Mouse (Mus musculus) urinary bladder, postnatal 4 days (tissue): ENCODE results near the gene Zscan10.

Experiments used
- DNase-seq, 2 experiments: peaks; one replicate each; pipeline ENCODE4 v3.0.0; 2021 to 2022; ENCODE audit warnings: low spot score in 2 of 2

Zscan10 gene

DNA sequence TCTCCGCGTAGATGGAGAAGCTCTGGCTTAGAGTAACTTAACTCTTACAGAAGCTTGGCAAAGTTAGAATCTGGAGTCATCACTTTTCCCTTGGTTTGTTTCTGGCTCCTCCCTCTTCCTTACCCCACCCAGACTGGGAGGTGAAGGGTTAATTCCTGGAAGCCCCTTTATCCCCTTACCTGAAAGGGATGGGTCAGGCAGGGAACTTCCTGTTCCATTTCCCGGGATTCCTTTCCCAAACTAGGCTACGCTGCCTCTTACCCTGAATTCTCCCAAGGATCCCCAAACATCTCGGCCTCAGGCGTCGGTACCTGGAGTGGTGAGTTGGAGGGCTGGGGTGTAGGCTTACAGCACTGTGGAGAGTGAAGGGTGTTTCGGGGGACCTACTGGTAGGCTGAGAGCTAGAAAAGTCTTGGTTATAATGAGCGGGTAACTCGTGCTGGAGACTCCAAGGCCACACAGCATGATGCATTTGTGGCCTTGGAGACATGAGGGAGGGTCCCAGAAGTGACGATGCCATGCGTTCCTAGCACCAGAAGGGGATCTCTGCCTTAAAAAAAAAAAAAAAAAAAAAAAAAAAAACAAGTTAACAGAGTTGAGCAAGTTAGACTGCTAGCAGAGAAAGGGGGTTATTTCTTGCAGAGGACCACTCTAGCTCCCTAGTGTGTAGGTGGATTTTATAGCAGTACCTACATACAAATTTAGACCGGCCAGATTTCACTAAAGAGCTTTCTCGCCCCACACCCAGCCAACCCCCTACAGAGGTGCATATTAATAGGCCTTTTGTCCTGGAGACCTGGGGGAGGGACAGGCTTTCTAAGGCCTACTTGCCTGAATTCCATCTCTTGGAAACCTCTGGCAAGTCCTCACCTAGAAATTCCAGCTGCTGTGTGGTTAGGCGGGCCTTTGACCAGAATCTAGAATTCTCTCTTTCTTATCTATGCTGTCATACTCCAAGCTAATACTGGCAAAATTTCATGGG is at the start of gene Zscan10:
Zscan10 (plus strand) TSS at position 216 of the 982 bp plus-strand sequence.
- no peak for DNase-seq

DNA sequence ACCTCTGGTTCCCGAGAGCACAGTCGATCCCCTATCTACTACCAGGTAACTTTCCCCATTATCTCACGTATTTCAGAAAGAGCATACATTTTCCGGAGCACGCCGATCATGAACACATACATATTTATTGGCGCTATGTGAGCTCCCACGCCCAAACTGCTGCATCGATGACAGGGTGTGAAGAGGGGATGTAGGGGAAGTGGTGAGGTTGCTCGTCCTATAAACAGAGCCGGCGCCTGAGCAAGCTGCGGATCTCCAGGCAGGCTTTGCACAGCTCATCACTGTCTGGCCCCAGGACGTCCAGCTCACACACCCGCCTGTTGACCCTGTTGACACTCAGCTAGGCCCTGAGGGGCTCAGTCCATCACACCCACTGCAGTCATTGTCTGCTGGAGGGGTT is 49.8 kb upstream of the Zscan10 start:
- DNase-seq, result no peak

DNA sequence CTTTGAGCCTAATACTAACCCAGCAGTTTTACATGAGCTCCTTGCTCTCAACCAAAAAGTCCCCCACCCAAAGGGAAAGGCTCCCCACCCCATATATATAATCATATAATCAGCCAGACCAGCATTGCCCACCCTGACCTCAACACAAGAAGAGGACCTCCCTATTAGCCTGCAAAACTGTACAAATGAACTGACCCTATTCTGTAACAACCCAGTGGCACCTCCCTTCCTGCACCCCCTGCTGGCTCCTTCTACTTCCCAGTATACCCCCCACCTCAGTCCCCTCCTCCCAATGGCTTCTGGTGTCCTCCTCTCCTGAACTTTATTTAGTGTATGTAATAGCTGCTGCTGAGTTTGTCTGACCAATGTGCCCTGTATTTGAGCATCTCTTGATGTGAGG is 49.2 kb upstream of the Zscan10 start:
- no peak for DNase-seq

DNA sequence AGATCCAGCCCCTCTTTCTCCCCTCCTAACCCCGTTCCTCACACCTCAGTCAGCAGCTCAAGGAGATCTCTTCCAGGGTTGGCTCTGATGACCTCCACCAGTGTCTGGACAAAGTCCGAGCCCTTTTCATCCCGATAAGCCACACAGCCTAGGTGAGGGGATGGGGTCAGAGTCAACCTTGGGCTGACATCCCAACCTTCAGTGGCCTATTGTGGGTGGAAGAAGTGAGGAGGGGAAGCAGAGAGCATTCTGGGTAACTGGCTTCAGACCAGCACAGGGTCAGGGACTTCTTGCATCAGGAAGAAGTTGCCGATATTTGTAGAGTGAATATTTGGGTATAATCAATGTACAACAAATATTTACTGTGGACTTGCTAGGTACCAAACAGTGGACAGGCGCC is 48.7 kb upstream of the Zscan10 start:
- no peak for DNase-seq

DNA sequence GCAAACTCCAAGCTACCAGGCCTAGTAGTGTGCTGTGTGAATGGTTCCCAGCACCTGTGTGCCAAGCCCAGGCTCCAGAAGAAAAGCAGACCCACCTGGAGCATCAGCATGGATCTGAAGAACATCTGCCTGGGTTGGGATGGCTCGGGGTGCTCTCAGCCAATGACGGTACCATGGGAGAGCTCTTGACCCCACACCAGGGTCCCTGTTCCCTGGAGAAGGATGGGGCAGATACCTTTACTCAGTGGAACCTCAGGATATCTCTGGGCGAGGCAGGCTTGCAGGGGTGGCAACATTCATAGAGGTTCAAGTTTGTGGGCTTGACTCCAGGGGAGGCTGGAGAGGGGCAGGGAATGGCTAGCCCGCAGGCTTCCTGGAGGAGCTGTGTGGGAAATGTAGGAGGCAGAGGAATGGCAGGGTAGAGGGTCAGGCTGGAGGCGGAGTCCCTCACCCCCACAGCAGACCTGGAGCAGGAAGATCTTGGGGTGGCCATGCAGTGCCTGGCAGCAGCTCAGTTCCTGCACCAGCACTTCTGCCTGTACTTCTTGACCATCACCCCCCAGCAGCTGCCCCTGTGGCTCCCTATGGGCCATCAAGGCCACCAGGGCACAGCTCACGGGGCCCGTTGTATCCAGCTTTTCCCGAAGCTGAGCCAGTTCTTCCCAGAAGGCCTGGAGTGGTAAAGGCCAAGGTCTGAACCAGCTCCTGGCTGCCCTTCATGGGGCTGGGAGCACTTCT is 47.6 kb upstream of the Zscan10 start:
- peak in 1 of 2 experiments; percentile 52 for DNase-seq

DNA sequence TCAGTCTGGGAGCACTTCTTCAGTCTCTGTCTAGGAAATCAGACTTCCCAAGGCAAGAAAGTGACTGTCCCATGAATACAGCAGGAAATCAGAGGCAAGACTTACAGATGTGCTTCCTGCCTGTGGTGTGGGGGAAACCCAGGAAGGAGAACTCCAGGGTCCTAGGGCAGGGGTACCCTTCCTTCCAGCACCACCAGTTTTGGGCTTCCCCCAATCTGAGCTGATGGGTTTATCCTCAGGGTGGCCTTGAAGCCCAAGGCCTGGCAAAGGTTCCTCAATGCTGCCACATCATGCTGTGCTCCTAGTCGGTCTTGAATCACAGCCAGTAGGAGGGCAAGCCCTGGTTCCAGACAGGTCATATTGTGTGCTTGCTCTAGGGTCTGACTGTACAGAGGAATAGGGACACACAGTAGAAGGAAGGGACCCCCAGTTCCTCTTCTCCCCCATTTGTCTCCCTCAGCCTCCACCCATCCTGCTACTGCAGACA is 47.0 kb upstream of the Zscan10 start:
- DNase-seq, result no peak

DNA sequence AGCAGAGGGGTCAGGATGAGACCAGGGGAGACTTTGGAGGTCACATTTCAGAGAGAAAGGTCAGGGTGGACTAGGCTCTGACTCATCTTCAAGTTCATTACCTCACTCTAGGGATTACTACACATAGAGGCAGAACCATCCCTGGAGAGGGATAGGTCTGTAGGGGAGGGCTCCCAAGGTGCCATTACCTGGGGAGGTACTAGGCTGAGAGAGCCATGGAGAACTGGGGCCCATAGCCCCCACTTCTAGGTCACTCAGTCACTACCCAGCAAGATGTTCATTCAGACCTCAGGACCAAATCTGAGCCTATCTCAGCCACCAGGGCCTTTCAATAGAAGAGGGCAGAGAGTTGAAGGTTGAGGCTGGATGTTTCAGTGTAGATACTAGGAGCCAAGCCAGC is 46.3 kb upstream of the Zscan10 start:
- no peak for DNase-seq

DNA sequence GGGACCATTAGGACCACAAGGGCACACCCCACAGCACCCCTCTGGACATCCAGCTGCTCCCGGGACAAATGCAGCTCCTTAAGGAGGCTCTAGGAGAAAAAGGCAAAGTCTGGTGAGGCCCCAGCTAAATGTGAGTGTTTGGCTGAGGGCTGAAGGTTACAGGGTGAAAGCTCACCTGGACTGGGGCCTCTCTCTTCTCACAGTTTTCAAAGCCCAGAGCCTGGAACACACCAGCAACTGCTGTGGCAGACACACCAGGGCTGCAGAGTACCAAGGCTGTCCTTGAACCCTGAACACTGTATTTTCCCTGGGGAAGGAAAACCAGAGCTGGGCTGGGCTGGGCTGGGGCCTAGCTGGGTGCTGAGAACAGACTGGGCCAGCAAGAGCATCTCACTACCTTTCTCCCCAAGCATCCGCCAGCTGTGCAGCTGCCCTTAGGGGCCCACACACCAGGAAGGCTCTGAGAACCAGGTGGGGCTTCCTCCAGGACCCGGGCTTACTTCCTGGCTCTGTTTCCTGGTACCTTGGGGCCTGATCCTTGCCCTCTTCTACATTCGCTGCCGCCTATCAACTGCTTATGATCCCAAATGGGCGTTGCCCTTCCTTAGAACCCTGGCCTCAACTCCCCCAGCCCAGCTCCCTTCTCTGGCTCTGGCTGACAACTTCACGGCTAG is 45.3 kb upstream of the Zscan10 start:
- no peak for DNase-seq

DNA sequence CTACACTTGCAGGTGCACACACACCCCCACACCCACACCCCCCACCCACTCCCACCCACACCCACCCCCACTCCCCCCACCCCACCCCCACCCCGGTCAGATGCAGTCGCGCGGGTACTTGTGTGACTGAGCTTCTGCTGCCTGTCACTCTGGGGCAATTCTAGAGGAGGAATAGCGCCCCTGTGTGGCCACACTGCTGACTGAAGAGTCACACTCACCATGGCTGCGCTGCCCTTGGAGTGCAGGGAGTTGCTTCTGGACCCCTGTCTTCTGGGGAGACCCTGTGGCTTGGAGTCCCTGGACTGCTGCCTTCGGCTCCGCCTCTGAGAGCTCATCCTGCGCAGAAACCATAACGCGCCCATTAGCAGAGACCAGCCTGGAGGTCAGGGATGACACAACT is 40.9 kb upstream of the Zscan10 start:
- DNase-seq, result no peak

DNA sequence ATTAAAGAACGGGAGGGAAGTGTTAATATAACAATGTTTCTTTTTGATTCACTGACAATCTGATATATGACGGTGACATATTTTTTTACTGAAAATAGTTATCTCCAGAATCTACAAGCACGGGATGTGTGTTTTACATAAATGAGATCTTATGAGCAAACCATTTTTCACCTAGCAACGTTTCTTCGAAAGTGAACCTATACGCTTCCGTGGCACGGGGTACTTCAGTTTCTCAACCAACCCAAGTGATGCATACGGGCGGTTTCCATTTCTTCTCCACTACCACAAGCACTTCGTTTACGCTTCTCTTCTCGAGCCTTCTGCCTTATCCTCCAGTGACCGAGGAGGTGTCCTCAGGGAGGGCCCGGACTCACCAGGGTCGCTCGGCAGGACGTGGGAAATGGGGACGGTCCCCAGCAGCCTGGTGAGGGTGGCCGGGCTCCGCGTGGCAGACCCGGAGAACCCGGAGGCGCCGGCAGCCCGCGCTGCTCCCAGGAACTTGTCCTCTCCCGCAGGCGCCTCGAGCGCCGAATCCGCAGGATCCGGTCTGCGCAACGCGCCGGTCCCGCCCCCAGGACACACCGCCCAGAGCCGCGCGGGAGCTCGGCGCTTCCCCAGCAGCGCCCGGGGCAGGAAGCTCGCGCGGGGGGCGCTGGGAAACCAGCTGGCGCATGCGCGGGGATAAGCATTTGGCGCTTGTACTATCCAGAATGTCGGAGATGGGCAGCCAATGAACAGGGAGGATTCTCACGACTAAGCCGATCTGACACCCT is 36.9 kb upstream of the Zscan10 start, which contains the start of gene Zfp213:
Zfp213 (minus strand) TSS at position 644 of the 773 bp plus-strand sequence.
- peak; percentile 94 for DNase-seq

DNA sequence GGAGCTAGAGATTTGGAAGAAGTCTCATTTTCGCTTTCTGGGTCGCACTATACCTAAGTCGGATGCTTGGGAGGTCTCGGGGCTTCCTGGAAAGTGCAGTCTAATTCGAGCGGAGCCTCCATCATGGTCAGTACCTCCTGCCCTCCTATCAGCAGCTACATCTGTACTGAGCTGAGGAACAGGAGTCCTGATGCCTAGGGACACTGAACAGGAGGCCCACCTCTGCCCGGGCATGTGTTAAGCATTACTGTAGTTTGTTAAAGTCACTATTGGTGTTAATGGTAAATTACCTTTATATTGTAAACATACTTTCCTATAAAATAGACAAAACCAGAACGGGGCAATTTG is 36.3 kb upstream of the Zscan10 start:
- DNase-seq, result no peak

DNA sequence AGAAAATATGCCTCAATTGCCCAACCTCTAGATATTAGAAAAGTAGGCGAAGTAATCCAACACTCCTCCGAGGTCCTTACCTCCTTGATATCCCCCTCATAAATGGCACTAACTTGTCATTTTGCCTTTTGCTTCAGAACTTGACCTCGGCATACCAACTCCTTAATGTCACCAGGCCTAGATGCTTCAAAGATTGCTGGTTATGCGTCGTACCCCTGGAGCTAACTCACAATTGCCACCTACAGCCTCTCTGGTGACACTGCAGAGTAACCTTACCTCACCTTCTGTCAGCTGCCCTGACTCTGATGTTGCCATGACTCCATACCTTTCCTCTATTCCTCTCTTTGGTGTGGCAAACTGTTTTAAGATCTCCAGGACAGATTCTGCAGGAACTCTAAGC is 33.9 kb upstream of the Zscan10 start:
- DNase-seq, result no peak

DNA sequence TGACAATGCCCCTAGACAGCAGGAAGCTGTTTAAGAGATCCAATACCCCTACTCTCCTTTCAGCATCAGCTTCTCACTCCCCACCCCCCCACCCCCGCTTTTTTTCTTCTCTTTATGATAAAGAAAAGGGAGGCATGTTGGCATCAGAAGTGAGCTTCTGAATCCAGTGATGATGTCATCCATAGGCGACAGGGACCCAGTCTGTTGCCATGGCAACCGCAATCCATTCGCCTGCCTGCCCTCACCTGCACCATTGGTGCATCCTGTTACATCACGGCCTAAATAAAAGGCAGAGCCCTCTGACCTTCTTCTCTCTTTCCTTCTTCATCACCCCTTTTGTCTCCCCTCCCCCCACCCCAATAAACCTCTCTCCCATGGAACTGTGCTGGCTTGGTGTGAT is 32.3 kb upstream of the Zscan10 start:
- DNase-seq, result no peak

DNA sequence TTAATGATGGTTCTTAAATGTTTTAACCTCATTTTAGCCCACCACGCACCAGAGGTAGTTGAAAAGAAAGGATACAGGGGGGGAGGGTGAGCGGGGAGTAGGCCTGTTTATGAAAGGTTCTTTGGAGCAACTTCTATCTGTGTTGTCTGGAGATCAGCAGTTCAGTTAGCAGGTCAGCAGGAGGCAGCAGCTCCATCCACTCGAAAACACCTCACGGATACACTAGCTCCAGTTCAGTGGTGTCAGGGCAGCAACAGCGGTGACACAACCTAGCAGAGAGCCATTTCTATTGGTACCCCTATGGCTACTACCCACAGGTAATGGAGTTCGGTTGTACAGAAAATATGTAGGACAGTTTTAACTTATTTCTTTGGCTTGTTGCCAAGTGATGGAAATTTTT is 30.6 kb upstream of the Zscan10 start:
- DNase-seq, result no peak

DNA sequence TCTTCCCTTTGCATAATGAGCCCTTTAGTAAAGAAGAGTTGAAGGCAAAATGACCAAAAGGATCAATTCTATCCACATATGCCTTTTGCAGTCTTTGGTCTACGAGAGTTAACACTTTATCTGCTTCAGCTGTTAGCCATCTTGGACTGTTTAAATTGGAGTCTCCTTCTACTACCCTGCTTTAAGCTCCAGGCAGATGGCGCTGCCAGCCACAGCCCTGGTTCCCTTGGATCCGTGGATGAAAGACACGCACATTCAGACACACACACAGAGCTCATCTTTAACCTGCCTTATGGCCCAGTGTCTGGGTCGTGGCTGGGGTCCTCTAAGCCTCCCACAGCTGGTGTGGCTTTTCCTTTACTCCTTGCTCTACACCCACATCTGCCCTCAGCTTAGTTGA is 29.6 kb upstream of the Zscan10 start:
- no peak for DNase-seq

DNA sequence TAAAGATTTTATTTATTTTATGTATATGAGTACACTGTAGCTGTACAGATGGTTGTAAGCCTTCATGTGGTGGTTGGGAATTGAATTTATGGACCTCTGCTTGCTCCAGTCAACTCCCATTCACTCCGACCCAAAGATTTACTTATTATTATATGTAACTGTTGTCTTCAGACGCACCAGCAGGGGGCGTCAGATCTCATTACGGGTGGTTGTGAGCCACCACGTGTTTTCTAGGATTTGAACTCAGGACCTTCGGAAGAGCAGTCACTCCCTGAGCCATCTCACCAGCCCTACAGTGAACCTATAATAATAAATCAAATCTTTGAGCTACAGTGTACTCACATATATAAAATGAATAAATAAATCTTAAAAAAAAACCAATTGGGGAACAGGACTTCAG is 28.6 kb upstream of the Zscan10 start:
- DNase-seq, result no peak

DNA sequence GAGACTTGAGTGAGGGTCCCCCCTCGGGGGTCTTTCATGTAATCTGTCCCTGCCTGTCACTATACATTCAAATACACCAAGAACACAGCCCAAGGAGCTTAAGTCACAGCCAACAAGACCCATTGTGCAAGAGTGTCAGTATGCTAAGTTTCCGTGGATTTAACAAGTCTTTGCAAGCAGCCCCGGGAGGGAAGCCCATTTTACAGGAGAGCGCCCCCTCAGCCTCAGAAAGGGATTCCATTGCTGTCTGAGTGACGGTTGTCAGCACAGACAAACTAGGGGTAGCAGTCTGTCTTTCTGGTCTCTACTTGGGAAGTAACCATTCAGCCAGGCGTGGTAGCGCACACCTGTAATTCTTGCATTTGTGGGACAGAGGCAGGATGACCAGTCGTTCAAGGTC is 26.5 kb upstream of the Zscan10 start:
- no peak for DNase-seq

DNA sequence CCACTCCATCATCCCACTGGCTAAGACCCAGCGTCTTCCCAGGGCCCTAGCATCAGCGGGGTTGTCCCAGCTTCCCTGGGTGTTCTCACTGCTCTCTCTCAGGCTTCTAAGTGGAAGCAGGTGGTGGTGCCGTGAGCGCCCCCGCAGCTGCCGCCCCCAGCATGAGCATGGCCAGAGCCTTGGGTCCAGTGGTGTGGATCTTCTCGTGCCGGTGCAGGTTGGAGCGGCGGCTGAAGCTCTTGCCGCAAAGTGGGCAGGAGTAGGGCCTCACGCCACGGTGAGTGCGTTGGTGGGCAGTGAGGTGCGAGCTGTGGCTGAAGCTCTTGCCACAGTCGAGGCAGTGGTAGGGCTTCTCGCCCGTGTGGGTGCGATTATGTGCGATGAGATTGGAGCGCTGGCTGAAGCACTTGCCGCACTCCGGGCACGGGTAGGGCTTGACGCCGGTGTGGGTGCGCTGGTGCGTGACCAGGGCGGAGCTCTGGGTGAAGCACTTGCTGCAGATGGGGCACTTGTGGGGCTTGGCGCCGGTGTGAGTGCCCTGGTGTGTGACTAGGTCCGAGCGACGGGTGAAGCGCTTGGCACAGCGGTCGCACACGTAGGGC is 24.6 kb upstream of the Zscan10 start:
- DNase-seq, result no peak

DNA sequence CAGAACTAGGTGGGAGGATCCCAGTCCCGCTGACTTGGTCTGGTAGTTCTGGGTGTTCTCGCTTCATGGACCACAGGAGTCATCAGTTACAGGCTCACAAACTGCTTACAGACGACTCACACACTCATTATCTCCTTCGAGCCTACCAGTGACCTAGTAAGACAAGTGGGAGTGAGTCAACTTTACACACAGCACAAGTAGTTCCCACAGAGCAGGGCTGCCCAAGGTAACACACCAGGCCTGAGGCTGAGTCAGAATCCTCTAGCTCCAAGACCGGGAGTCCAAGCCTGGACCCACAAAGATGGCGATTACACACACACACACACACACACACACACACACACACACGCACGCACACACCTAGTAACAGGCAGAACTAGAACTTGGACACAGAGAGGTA is 15.9 kb upstream of the Zscan10 start:
- no peak for DNase-seq

DNA sequence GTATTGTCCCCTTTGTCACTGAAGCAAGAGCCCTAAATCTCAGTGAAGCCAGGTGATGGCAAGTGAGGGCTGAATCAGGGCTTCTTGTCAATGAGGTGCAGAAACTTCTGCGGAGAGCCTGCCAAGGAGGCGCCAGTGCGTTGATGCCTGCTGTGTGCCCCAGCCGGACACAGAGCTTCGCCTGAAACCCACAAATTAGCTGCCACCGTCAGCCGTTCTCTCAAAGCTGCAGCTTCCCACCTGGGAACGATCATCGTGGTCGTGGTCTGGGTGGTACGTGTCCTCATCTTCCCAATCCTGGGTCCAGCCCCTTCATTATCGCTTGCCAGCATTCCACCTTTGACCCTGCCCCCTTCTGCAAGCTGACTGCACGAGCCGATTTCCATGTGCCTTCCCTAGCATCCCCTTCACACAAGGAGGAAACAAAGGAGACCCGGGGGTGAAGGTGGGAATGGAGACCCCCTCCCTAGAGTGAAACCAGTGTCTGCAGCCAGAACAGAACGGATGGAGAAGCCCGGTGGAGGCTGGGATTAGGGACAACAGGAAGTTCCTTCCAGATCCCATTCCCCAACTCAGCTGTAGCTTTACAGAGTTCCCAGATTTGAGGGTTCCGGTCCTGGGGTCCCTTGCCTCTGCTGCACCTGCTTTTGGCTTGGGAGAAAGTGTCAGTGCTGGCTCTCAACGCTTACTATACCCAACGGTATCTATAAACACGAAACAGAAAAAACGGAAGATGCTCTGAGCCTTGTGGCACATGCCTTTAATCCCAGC is 14.8 kb upstream of the Zscan10 start:
- DNase-seq, result peak in 1 of 2 experiments; percentile 58
